Mouse (Mus musculus) Muller cell, postnatal 12 days (primary cell): ENCODE measurements around the gene Stt3b.

Experiments used
- DNase-seq: peaks from one replicate; pipeline ENCODE4 v3.0.0-alpha.2; 2015; ENCODE audit errors: inconsistent ontology term

Gene Stt3b

GRCm38 (mm10) chr9:115310346-115311222 is at the start of gene Stt3b:
Gene Stt3b, minus strand, starts transcription at chr9:115310421.
- DNase-seq: peak; percentile 100

GRCm38 (mm10) chr9:115358421-115358820 is 48.2 kb upstream of the Stt3b start:
- no peak for DNase-seq

- no peak for DNase-seq
Observed at GRCm38 (mm10) chr9:115357996-115358395, 47.8 kb upstream of the Stt3b start.

- DNase-seq: no peak
Observed at GRCm38 (mm10) chr9:115356731-115357458, 46.7 kb upstream of the Stt3b start.

- DNase-seq: no peak
Observed at GRCm38 (mm10) chr9:115355972-115356371, 45.8 kb upstream of the Stt3b start.

- no peak for DNase-seq
Observed at GRCm38 (mm10) chr9:115349741-115350512, 39.7 kb upstream of the Stt3b start.

- DNase-seq: no peak
Observed at GRCm38 (mm10) chr9:115349106-115349505, 38.9 kb upstream of the Stt3b start.

GRCm38 (mm10) chr9:115344930-115345329 is 34.7 kb upstream of the Stt3b start:
- DNase-seq: no peak

- no peak for DNase-seq
Observed at GRCm38 (mm10) chr9:115341576-115341975, 31.4 kb upstream of the Stt3b start.

- no peak for DNase-seq
Observed at GRCm38 (mm10) chr9:115340212-115340815, 30.1 kb upstream of the Stt3b start.

- peak; percentile 32 for DNase-seq
Observed at GRCm38 (mm10) chr9:115338816-115339215, 28.6 kb upstream of the Stt3b start.

- no peak for DNase-seq
Observed at GRCm38 (mm10) chr9:115333016-115333415, 22.8 kb upstream of the Stt3b start.

GRCm38 (mm10) chr9:115332339-115332738 is 22.1 kb upstream of the Stt3b start:
- no peak for DNase-seq

- no peak for DNase-seq
Observed at GRCm38 (mm10) chr9:115330861-115331476, 20.7 kb upstream of the Stt3b start.

- DNase-seq: no peak
Observed at GRCm38 (mm10) chr9:115326533-115326890, 16.3 kb upstream of the Stt3b start.

- no peak for DNase-seq
Observed at GRCm38 (mm10) chr9:115325831-115326532, 15.8 kb upstream of the Stt3b start.

- DNase-seq: no peak
Observed at GRCm38 (mm10) chr9:115323572-115323971, 13.4 kb upstream of the Stt3b start.

- DNase-seq: no peak
Observed at GRCm38 (mm10) chr9:115322385-115322784, 12.2 kb upstream of the Stt3b start.

GRCm38 (mm10) chr9:115321052-115321451 is 10.8 kb upstream of the Stt3b start:
- no peak for DNase-seq

- no peak for DNase-seq
Observed at GRCm38 (mm10) chr9:115320156-115320555, 9.9 kb upstream of the Stt3b start.
